Mouse (Mus musculus) frontal cortex, postnatal 36 days (tissue): Measurements from ENCODE around the gene Alpk1.
A peak's percentile ranks its signal among the peaks of the same experiment; 100 is the strongest.

Experiments used
- DNase-seq, 2 experiments: peaks; one replicate each; pipeline ENCODE4 v3.0.0; 2022; ENCODE audit warnings: low spot score in 2 of 2

The Alpk1 gene

GRCm38 (mm10) chr3:127630190-127630589 is 150.1 kb downstream of the Alpk1 start:
- no peak for DNase-seq

- no peak for DNase-seq
Observed at GRCm38 (mm10) chr3:127628311-127629184, 151.8 kb downstream of the Alpk1 start.

- no peak for DNase-seq
Observed at GRCm38 (mm10) chr3:127627956-127628310, 152.4 kb downstream of the Alpk1 start.

- no peak for DNase-seq
Observed at GRCm38 (mm10) chr3:127627151-127627955, 153.0 kb downstream of the Alpk1 start.

- no peak for DNase-seq
Observed at GRCm38 (mm10) chr3:127626524-127626923, 153.8 kb downstream of the Alpk1 start.

GRCm38 (mm10) chr3:127625701-127626399 is 154.5 kb downstream of the Alpk1 start:
- DNase-seq, result peak in 1 of 2 experiments; percentile 11

- DNase-seq, result peak in 1 of 2 experiments; percentile 51
Observed at GRCm38 (mm10) chr3:127625296-127625695, 155.0 kb downstream of the Alpk1 start.
